Mouse (Mus musculus) spleen, postnatal 14 days (tissue): ENCODE measurements around the gene Il12rb1.

ENCODE experiments used
- DNase-seq, 2 experiments: peaks; one replicate each; pipeline ENCODE4 v3.0.0; 2021 to 2022; ENCODE audit warnings: low spot score in 2 of 2

Gene Il12rb1

DNA sequence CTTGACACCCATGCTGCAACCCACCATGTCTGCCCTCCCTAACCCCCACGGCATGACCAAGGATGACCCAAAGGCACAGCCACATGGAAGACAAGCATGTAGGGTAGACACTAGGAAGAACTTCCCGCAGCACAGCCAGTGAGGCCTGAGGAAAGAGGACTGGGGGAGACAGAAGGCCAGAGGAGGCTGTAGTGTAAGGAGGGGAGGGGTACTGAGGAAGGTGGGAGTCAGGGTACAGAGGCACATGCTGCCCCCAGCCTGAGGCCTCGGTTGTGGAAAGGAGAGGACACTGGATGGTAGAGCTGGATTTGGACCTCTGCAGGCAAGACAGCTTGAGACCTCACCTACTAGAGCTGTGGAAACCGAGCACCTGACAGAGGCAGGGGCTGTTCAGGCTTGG lies 42.7 kb downstream of the Il12rb1 start:
- DNase-seq, result no peak

- DNase-seq, result no peak
These were observed 43.6 kb downstream of the Il12rb1 start for GRCm38 (mm10) chr8:70851837-70852236.

DNA sequence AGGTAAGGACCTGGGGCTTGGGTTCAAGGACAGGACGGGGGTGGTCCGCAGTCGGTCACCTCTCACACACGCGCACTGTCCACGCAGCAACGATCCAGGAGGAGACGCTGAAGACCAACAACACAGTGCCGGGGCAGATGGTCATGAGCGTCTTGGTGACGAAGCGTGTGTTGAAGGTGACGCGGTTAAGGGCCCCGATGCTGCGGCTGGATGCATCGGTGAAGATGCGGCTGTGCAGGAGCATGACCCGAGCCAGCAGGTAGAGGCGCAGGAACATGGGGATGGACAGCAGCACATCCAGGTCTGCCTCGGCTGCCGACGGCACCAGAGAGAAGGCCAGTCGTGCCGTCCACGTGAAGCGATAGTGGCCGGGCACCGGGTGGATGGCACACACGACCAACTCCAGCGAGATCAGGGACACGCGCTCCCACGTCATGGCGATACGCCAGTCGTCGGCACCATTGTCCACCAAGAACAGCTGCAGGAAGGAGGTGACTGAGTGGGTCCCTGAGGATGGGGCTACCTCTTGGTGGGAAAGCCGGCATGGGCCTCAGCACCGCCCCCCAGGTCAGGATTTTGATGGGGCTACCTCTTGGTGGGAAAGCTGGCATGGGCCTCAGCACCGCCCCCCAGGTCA lies 44.5 kb downstream of the Il12rb1 start:
- no peak for DNase-seq

GRCm38 (mm10) chr8:70853863-70854262 lies 45.6 kb downstream of the Il12rb1 start:
- no peak for DNase-seq

- DNase-seq, result no peak
These were observed 47.8 kb downstream of the Il12rb1 start for GRCm38 (mm10) chr8:70856028-70856427.

DNA sequence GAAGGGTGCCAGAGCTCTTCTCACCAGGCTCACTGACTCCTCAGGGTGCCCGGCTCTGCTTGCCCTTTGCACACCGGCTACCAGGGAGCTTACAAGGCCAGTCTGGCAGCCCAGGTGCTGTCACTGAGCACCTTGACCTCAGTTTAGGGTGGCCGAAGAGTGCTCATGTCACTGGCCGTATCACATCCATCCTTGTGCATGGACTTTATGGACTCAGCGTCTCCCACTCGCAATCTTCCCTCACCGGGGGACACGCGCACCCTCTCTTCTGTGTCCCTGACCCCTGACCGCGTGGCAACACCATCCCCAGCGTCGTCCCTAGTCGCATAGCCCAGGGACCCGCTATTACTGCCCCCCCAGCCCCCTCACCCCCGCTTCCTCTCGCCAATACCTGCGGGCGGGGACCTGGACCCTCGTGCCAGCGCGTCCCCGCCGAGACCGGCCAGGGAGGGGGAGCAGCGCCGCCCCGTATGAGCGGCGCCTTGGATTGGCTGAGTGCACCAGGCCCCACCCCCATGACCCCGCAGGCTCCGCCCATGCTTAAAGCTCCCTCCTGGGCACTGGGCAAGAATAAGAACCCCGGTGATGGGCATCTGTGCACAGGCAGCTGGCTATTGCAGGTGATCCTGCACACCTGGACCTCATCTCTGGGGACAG lies 48.4 kb downstream of the Il12rb1 start:
- no peak for DNase-seq

GRCm38 (mm10) chr8:70857516-70857915 lies 49.3 kb downstream of the Il12rb1 start:
- no peak for DNase-seq

DNA sequence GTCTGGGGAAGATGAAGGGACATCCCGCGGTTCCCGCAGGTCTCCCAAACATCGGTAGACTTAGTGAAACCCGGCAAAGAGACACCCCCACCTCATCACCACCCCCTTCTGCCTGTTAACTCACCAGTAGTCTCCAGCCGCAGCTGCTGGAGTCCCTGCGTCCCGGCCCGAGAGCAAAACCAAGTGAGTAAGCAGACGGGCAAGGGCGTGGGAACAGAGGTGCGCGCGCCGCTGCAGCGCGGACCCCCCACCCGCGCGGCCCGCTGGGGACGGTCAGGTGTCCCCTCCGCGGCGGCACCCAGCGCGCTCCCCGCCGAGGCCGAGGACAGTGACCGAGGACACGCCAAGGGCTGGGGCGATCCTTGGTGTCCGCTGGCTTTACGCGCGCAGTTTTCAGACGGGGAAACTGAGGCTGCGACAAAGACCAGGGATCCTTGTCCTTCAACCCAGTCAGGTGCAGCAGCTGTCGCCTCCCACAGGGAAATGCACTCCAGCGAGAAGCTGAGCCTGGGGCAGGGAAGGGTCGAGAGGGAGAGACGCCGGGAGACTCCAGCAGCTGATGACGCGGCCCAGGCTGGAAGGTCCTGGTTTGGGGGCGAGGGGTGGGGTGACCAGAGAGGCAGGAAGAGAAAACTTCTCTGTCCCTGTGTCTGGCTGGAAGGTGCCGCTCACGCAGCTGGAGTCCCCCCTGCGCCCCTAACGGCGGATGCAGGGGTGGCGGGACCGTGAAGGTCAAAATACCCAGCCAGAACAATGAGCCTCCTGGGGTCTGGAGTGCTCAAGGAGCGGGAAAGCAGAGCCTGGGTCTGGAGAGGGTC lies 54.8 kb downstream of the Il12rb1 start, which contains the start of gene Kcnn1:
Kcnn1 (minus strand) TSS at position 435 of the 818 bp plus-strand sequence.
- no peak for DNase-seq

GRCm38 (mm10) chr8:70863956-70864711 lies 55.9 kb downstream of the Il12rb1 start:
- no peak for DNase-seq

DNA sequence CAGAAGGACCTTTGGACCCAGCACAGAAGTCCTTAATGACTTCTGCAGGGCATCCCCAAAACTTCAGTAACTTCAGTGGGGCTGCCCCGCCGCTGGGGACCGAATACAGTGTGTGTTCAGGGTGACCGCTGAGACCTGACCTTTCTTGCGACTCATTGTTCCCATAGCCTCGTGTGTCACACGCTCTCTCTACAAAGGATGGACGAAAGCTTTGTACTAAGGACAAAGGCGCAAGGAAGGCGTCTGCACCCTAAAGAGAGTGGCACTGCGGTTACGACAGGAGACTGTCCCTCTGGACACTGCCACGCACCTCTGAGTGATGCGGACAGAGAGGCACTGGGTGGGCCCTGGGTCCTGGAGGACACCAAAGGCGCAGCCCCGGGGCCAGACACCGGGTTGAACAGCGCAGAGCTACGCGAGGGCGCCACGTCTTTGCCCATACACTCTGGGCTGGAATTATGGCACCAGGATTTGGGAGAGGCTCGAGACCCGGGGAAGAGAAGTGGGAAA lies 56.5 kb downstream of the Il12rb1 start:
- no peak for DNase-seq

DNA sequence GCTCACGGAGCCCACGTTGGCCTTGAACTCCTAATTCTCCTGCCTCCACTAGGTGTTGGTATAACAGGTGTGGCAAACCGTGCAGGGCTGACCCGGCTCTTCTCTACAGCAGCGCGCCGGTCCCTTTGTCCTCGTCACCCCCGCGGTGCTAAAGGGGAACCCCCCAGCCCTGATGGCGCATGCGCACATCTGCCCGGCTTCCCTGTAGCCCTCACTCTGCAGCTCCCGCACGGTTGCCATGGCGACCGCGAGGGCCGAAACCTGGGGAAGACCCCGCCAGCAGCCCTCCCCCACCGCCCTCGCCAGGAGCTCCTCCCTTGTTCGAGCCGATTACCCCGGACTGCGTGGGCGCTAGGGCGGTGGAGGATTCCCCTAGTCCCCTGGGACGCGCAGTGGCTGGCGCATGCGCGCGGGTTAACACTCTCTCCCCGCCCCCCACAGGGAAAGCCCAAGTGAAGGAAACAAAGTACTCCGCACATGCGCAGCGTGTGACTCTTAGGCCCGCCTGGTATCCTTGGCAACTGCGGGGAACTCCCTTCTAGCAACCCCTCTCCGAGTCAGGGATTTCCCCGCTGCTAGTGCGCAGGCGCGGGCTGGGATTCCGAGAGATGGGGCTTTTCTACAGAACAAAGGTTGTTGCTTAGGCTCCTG lies 57.2 kb downstream of the Il12rb1 start:
- peak; percentile 95 to 97 for DNase-seq

- no peak for DNase-seq
These were observed 57.8 kb downstream of the Il12rb1 start for GRCm38 (mm10) chr8:70866001-70866520.

DNA sequence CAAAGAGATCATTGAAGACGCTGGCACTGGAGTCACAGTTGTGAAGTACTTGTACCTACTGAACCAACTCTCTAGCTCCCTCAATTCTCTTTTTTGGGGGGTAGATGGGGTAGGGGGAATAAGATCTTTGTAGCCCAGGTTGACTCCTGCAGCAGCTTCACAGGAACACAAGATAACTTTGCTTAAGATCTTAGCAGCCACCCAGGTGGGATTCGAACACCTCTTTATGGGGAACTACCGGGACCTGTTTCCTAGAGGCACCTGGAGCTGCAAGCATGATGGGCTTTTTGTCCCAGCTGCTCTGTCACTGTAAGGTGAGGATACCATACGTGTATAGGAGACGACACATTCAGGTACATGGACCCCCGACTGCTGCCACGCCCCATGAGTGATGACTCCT lies 58.3 kb downstream of the Il12rb1 start:
- no peak for DNase-seq

DNA sequence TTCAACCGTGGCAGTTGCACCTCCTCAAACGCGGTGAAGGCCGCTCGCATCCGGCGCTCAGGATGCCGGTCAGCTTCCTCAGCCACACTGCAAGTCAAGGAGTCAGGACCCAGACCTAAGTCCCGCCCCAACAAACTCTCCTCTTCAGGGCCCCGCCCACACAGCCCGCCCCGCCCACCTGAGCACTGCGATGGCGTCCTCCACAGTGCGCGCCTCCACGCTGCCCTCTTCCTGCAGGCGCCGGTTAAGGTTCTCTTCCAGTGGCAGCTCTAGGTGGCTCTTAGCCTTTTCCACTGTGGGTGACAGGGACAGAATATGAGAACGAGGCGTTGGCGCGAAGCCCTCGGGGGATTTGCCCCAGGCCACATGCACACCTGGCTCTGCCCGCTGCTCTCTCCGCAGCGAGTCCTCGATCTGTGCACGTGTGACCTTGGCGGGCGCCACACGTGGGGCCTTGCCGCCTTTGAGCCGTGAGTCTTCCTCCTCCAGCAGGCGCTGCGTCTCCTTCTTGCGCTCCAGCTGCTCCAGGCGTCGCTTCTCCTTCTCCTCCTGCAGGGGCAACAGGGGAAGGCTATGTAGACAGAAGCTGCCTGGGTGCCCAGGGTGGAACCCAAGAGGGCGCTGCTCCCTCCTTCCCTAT lies 60.4 kb downstream of the Il12rb1 start:
- peak; percentile 36 to 55 for DNase-seq

- no peak for DNase-seq
These were observed 60.9 kb downstream of the Il12rb1 start for GRCm38 (mm10) chr8:70869199-70869571.

- peak; percentile 64 to 70 for DNase-seq
These were observed 61.4 kb downstream of the Il12rb1 start for GRCm38 (mm10) chr8:70869601-70870041.
